Mouse (Mus musculus) embryonic facial prominence, embryonic 14.5 days (tissue): ENCODE data around the gene Rexo1. TPM values are rescaled to one million over a fixed set of nuclear protein-coding genes. Genes with fewer than 3 reads are reported as not detected.

Source experiments
- ATAC-seq: fragments of 200-750 bp; cut with Nextera tagmentation; 2 replicates; pipeline ENCODE4 v1.8.0; 2017; ENCODE audit warnings: low read depth, moderate number of reproducible peaks, moderate TSS enrichment
- DNase-seq: peaks from one replicate; pipeline ENCODE4 v3.0.0-alpha.2; 2015; ENCODE audit warnings: low spot score
- H3K27ac ChIP-seq: fragments of 300-500 bp; sonication (generic); replicated peaks from 2 replicates; pipeline ENCODE4 v1.5.1; 2014; ENCODE audit warnings: low read depth, mild to moderate bottlenecking, low read length, moderate library complexity
- H3K27me3 ChIP-seq: fragments of 300-500 bp; sonication (generic); replicated peaks from 2 replicates; pipeline ENCODE4 v1.6.1; 2014; ENCODE audit warnings: low read length; ENCODE audit not compliant: control insufficient read depth, insufficient read depth
- H3K36me3 ChIP-seq: fragments of 300-500 bp; sonication (generic); 2 replicates; pipeline ENCODE4 v1.6.1; 2014; ENCODE audit warnings: low read length, mixed read lengths; ENCODE audit not compliant: control insufficient read depth, insufficient read depth
- H3K4me1 ChIP-seq: fragments of 300-500 bp; sonication (generic); 2 replicates; pipeline ENCODE4 v1.6.1; 2014; ENCODE audit warnings: antibody characterized with exemption, low read length; ENCODE audit not compliant: control insufficient read depth, insufficient read depth
- H3K4me2 ChIP-seq: fragments of 300-500 bp; sonication (generic); 2 replicates; pipeline ENCODE4 v1.6.1; 2014; ENCODE audit warnings: low read depth, mild to moderate bottlenecking, low read length, moderate library complexity, mixed read lengths
- H3K4me3 ChIP-seq: fragments of 300-500 bp; sonication (generic); 2 replicates; pipeline ENCODE4 v1.5.1; 2014; ENCODE audit warnings: low read depth, mild to moderate bottlenecking, low read length
- H3K9ac ChIP-seq: fragments of 300-500 bp; sonication (generic); 2 replicates; pipeline ENCODE4 v1.6.1; 2014; ENCODE audit warnings: low read depth, mild to moderate bottlenecking, low read length, moderate library complexity, mixed read lengths
- H3K9me3 ChIP-seq: fragments of 300-500 bp; sonication (generic); 2 replicates; pipeline ENCODE4 v1.6.1; 2016; ENCODE audit warnings: low read length; ENCODE audit not compliant: control insufficient read depth
- WGBS: fragments of 180-500 bp; shearing (Covaris S2); extraction: QIAGEN DNeasy Blood & Tissue Kit; methylation state at CpG from one replicate; pipeline ENCODE4 v1.1.7; 2014; 5-methylcytosine and 5-hydroxymethylcytosine counted together
- polyA plus RNA-seq: library from polyadenylated mRNA; unstranded; fragments of >200 nt; fragmentation: Nextera tagmentation; extraction: Ambion mirVana; gene quantifications from 2 replicates; pipeline ENCODE4 v1.2.1, GENCODE M21; 2014

Gene Rexo1
- polyA plus RNA-seq, 1 experiment from 2014 or later, result 22.6 TPM

- 88% methylated on average over 10 of the region's 10 CpGs for WGBS
Observed at GRCm38 (mm10) chr10:80570419-80570818, 9.1 kb upstream of the Rexo1 start.

GRCm38 (mm10) chr10:80569664-80570066 is 8.3 kb upstream of the Rexo1 start:
- ATAC-seq, result no peak
- Histone ChIP-seq H3K4me3 (no peak overlapping the region), H3K9me3 (no peaks in the 10 kb centered on the region), H3K27me3 (no peaks in the 10 kb centered on the region), H3K36me3 (peaks cover 24% of the 10 kb centered on the region), H3K9ac (no peak overlapping the region), H3K4me1 (peaks cover 22% of the 10 kb centered on the region), H3K4me2 (0 out of 2 replicates have a peak overlapping the region, but pooled peaks have one; percentile 11), H3K27ac (no peak overlapping the region)
- peak; percentile 63 for DNase-seq
- 30% methylated on average over 10 of the region's 10 CpGs for WGBS

More at GRCm38 (mm10) chr10:80570419-80570818, 9.1 kb upstream of the Rexo1 start:
- H3K4me1 ChIP-seq, result peaks cover 29% of the 10 kb centered on the region
- no peaks in the 10 kb centered on the region for H3K9me3 ChIP-seq
- no peak overlapping the region for H3K4me3 ChIP-seq
- H3K27me3 ChIP-seq, result no peaks in the 10 kb centered on the region
- no peak for DNase-seq
- no peak overlapping the region; the same call in 1 of the 2 replicates for H3K27ac ChIP-seq
- ATAC-seq, result no peak
- no peak overlapping the region for H3K9ac ChIP-seq
- peak overlapping the region; percentile 46 for H3K4me2 ChIP-seq
- H3K36me3 ChIP-seq, result peaks cover 21% of the 10 kb centered on the region

DNA sequence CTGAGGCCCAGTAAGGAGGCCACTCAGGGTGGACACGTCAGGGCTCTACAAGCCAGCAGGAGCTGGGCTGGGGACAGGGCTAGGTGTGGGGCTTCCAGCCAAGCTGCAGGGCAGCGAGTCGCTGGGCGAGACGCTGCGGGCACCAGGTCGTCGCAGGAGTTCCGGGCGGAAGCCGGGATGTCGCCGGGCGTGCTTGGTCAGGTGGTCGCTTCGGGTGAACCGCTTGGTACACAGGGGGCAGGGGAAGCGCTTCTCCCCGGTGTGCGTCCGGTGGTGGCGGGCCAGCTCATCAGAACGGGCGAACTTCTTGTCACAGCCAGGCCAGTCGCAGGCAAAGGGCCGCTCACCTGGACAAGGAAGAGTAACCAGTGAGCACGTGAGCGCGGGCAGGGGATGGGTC is 7.5 kb upstream of the Rexo1 start:
- no peak overlapping the region for H3K27ac ChIP-seq
- H3K36me3 ChIP-seq, result peaks cover 24% of the 10 kb centered on the region
- H3K4me1 ChIP-seq, result peaks cover 15% of the 10 kb centered on the region
- 91% methylated on average over 24 of the region's 29 CpGs for WGBS
- H3K9ac ChIP-seq, result no peak overlapping the region
- DNase-seq (no peak), ATAC-seq (no peak)
- no peaks in the 10 kb centered on the region for H3K9me3 ChIP-seq
- no peaks in the 10 kb centered on the region for H3K27me3 ChIP-seq
- no peak overlapping the region for H3K4me3 ChIP-seq
- H3K4me2 ChIP-seq, result no peak overlapping the region

DNA sequence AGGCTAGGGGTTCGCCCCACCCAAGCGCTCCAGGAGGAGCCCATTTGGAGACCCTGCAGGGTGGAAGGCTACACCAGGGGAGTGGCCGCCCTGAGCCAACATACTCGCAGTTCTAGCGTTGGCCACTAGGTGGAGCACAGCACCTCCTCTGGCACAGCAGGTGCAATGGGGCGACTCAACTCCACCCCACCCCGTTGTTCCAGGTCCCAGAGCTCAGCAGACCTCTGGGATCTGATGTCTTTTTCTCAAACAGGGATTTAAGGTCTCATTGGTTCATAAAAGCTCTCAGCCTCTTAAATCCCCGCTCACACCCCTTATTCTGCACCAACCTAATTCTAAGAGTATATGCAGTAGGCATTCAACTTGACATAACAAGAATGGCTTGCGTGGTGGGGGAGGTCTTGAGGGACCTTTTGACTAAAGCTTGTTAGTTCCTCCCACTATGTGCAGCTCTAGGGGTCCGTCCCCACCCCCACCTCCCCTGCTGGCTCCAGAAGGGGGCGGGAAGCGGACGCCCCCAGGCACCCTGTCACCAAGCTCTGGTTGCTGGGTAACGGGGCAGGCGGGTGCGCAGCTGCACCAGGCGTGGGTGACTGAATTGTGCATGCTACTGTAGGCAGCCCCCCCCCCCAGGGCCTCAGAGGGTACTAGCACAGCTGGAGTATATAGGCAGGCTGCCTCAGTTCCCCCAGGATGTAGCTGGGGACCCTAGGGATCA is 5.2 kb upstream of the Rexo1 start:
- Histone ChIP-seq H3K9ac (no peak overlapping the region), H3K36me3 (peaks cover 24% of the 10 kb centered on the region), H3K27ac (no peak overlapping the region), H3K27me3 (no peaks in the 10 kb centered on the region), H3K4me3 (no peak overlapping the region), H3K4me2 (no peak overlapping the region), H3K4me1 (peaks cover 17% of the 10 kb centered on the region), H3K9me3 (no peaks in the 10 kb centered on the region)
- DNase-seq, result peak; percentile 81
- 33% methylated on average over 13 of the region's 17 CpGs for WGBS
- ATAC-seq, result peak; percentile 70

GRCm38 (mm10) chr10:80560621-80561020 is 739 bp downstream of the Rexo1 start:
- no peaks in the 10 kb centered on the region for H3K27me3 ChIP-seq
- WGBS, result under 1% methylated on average over 13 of the region's 13 CpGs
- peaks cover 12% of the 10 kb centered on the region for H3K4me1 ChIP-seq
- H3K36me3 ChIP-seq, result peaks cover 5% of the 10 kb centered on the region
- peak overlapping the region; percentile 86 for H3K4me2 ChIP-seq
- H3K4me3 ChIP-seq, result peak overlapping the region; percentile 98
- H3K9ac ChIP-seq, result peak overlapping the region; percentile 97
- no peaks in the 10 kb centered on the region for H3K9me3 ChIP-seq
- H3K27ac ChIP-seq, result no peak overlapping the region
- no peak for DNase-seq
- no peak for ATAC-seq

DNA sequence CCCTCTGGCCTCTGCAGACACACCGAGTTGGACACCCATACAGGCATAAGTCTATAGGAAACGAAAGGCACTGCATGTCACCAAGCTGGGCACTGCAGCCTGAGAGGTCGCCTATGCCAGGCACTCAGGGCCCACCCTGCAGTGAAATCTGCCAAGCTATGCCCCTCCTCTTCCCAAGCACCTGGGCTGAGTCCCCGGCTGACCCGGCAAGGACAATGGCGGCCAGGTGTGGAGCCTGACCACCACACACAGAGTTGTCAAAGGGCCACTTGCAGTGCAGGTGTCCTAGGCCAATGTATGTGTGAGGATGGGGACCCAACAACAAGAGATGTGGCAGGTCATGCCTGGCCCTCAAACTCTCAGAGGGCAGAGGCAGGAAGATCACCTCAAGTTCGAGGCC is 1.9 kb downstream of the Rexo1 start:
- no peak for ATAC-seq
- H3K4me3 ChIP-seq, result no peak overlapping the region
- H3K9ac ChIP-seq, result no peak overlapping the region
- H3K4me2 ChIP-seq, result no peak overlapping the region
- H3K4me1 ChIP-seq, result peaks cover 12% of the 10 kb centered on the region
- no peak overlapping the region for H3K27ac ChIP-seq
- no peaks in the 10 kb centered on the region for H3K36me3 ChIP-seq
- no peaks in the 10 kb centered on the region for H3K27me3 ChIP-seq
- no peaks in the 10 kb centered on the region for H3K9me3 ChIP-seq
- DNase-seq, result no peak
- WGBS, result 88% methylated on average over 7 of the region's 7 CpGs

DNA sequence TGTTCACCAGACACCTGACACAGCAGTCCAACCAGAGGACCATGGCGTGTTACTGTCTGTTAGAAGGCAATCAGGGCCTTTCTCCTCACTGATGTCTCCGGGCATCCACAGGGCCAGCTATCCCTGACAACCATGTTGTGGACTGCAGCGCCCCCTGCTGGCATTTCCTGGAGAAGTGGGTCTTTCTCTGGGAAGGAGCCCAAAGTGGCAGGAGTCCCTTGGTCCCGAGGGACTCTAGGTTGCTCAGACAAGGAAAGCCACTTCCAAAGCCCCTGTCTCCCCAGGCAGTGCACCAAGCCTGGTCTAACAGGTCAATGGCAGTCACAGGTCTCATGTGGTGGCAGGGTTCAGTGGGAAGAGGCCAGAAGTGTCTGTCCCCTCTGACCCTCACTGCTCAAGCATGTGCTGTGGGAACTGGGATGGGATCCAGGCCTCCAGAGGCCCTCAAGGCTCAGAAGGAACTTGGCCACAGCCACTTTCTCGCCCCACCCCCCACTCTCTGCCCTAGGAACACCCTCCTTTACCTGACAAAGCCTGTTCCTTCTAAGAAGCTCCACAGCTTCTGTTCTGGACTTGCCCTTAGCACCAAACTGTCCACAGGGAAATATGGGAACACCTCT is 3.9 kb downstream of the Rexo1 start:
- DNase-seq, result peak; percentile 55
- ATAC-seq, result no peak
- H3K27ac ChIP-seq, result no peak overlapping the region
- H3K27me3 ChIP-seq, result no peaks in the 10 kb centered on the region
- 40% methylated on average over 5 of the region's 5 CpGs for WGBS
- H3K4me1 ChIP-seq, result peaks cover 9% of the 10 kb centered on the region
- no peak overlapping the region for H3K9ac ChIP-seq
- no peak overlapping the region for H3K4me3 ChIP-seq
- H3K9me3 ChIP-seq, result no peaks in the 10 kb centered on the region
- H3K4me2 ChIP-seq, result no peak overlapping the region
- H3K36me3 ChIP-seq, result no peaks in the 10 kb centered on the region

DNA sequence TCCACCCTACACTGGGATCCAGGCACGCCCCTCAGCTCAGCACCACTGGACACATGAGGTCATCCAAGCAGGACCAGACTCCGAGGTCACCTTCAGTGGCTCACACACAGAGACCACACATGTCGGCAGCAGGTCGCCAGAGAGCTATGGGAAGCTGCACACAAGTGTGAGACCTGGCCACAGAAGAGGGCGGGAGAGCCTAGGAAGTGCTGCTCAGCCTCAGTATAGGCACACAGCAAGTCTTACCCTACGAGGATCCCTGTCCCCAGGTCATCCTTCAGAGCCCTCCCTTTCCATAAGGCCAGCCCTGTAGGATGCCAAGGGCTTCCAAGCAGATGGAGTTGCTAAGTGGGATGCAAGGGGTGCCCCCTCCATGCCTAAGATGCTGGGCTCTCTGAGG is 7.4 kb downstream of the Rexo1 start:
- ATAC-seq, result no peak
- no peaks in the 10 kb centered on the region for H3K9me3 ChIP-seq

DNA sequence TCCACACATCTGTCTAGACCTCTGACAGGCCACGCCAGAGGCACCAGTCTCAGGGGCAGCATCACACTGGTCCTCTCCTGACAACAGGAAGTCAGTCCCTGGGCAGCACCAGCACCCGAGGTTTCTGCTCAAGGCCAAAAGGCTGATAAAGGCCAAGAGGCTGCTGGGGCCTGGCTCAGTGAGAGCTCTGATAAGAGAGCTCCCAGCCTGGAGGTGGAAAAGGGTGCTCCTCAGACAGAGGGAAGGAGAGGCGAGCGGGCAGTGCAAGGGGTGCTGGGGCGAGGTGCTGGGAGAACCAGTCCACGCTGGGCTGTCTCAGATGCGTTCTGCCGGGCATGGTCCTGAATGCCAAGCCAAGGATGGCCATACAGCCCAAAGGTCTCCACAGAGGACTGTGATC is 7.8 kb downstream of the Rexo1 start:
- Histone ChIP-seq H3K9me3 (no peaks in the 10 kb centered on the region), H3K4me3 (no peak overlapping the region), H3K27me3 (no peaks in the 10 kb centered on the region), H3K9ac (no peak overlapping the region), H3K27ac (no peak overlapping the region), H3K4me1 (no peaks in the 10 kb centered on the region), H3K36me3 (peaks cover 21% of the 10 kb centered on the region), H3K4me2 (no peak overlapping the region)
- 90% methylated on average over 8 of the region's 8 CpGs for WGBS
- DNase-seq (no peak), ATAC-seq (no peak)

More for the DNA sequence above, 7.4 kb downstream of the Rexo1 start:
- H3K36me3 ChIP-seq, result peaks cover 18% of the 10 kb centered on the region
- H3K4me3 ChIP-seq, result no peak overlapping the region
- DNase-seq, result no peak
- no peak overlapping the region for H3K9ac ChIP-seq
- no peaks in the 10 kb centered on the region for H3K4me1 ChIP-seq
- no peaks in the 10 kb centered on the region for H3K27me3 ChIP-seq
- WGBS, result 88% methylated on average over 5 of the region's 6 CpGs
- H3K27ac ChIP-seq, result no peak overlapping the region
- no peak overlapping the region for H3K4me2 ChIP-seq
